ENCODE assay signal across 10 mouse cellular contexts in genomic region chr5:43663531-43663930, GRCm38 (mm10). TPM values are rescaled to one million over a fixed set of nuclear protein-coding genes. Genes with fewer than 3 reads are reported as not detected.
DNase-seq lines count a peak whose midpoint lies in the region; ATAC-seq and TF ChIP-seq lines count a peak whose summit lies in the region.
"Had no signal": no experiment of that assay in that cellular context is flagged by ENCODE, and none has a peak within 500 bp of the region (broad histone marks: within the 10 kb centered on the region; RNA-seq: fewer than 3 reads in every experiment).

No protein-coding gene starts in this region.

- H3K27ac ChIP-seq in heart, embryonic 16.5 days (ENCODE audit: low read length): peak overlapping the region; percentile 59; the same call in 1 of the 2 replicates
- H3K27ac ChIP-seq in limb, embryonic 10.5 days: peak overlapping the region; percentile 91
- H3K27ac ChIP-seq in neural tube, embryonic 14.5 days (ENCODE audit: low read depth, low read length): no peak overlapping the region

- intact Hi-C loops in left cerebral cortex, postnatal 14 days (cut with DNase I): no loop called here

- no peak for TF ChIP-seq POLR2A in lung, adult 2 months (IDR thresholded peaks at IDR 0.05; ENCODE audit: borderline replicate concordance, extremely low read depth, low read depth, low read length)

- no peak for ATAC-seq in heart, embryonic 16.5 days (replicated peaks; ENCODE audit: extremely low read depth, insufficient read depth, low FRiP score)
- ATAC-seq in neural tube, embryonic 14.5 days (ENCODE audit: low read depth): no peak

- H3K9ac ChIP-seq in heart, embryonic 16.5 days (ENCODE audit: low read length): peak overlapping the region; percentile 64
- 0 out of 2 replicates have a peak overlapping the region, but pooled peaks have one; percentile 32 for H3K9ac ChIP-seq in neural tube, embryonic 14.5 days (replicated peaks; ENCODE audit: low read depth, low read length)

- H3K9me3 ChIP-seq in heart, embryonic 16.5 days (replicated peaks; ENCODE audit: control insufficient read depth, low read length): no peaks in the 10 kb centered on the region
- H3K9me3 ChIP-seq in limb, embryonic 10.5 days (replicated peaks): no peaks in the 10 kb centered on the region
- no peaks in the 10 kb centered on the region for H3K9me3 ChIP-seq in neural tube, embryonic 14.5 days (ENCODE audit: control insufficient read depth, low read length)

- peak overlapping the region; percentile 59 for H3K4me2 ChIP-seq in heart, embryonic 16.5 days (ENCODE audit: low read depth, low read length)
- H3K4me2 ChIP-seq in neural tube, embryonic 14.5 days (ENCODE audit: low read depth, low read length): peak overlapping the region; percentile 55; the same call in 1 of the 2 replicates

- 30% methylated on average over 6 of the region's 6 CpGs for WGBS in lung, adult 2 months
- WGBS in heart, embryonic 16.5 days: 50% methylated on average over 6 of the region's 6 CpGs
- WGBS in limb, embryonic 10.5 days: 69% methylated on average over 6 of the region's 6 CpGs
- WGBS in neural tube, embryonic 14.5 days: 62% methylated on average over 6 of the region's 6 CpGs

- H3K27me3 ChIP-seq in heart, embryonic 16.5 days (ENCODE audit: control insufficient read depth, insufficient read depth, low read length): no peaks in the 10 kb centered on the region
- no peaks in the 10 kb centered on the region for H3K27me3 ChIP-seq in limb, embryonic 10.5 days (ENCODE audit: low read depth, poor library complexity, severe bottlenecking)
- no peaks in the 10 kb centered on the region for H3K27me3 ChIP-seq in neural tube, embryonic 14.5 days (ENCODE audit: control insufficient read depth, insufficient read depth, low read length)

- DNase-seq in lung, adult 2 months: no peak
- no peak for DNase-seq in lung, adult 18-20 months
- no peak for DNase-seq in limb, embryonic 10.5 days (ENCODE audit: low spot score)
- no peak for DNase-seq in left cerebral cortex, postnatal 14 days (ENCODE audit: low spot score in 2 of 2)
- DNase-seq in spleen, postnatal 4 days (ENCODE audit: low spot score in 2 of 2): no peak
- DNase-seq in natural killer cell, adult 2 months (ENCODE audit: low spot score in 2 of 2): no peak
- DNase-seq: cerebellum, adult 11-12 months; layer of hippocampus, postnatal 36 days had no signal

- H3K36me3 ChIP-seq in heart, embryonic 16.5 days (ENCODE audit: control insufficient read depth, insufficient read depth): 0 out of 2 replicates have a peak, but pooled peaks cover 2% of the 10 kb centered on the region
- H3K36me3 ChIP-seq in limb, embryonic 10.5 days: no peaks in the 10 kb centered on the region
- no peaks in the 10 kb centered on the region for H3K36me3 ChIP-seq in neural tube, embryonic 14.5 days (ENCODE audit: control insufficient read depth, insufficient read depth, low read length)

- H3K4me1 ChIP-seq in lung, adult 2 months (ENCODE audit: control insufficient read depth, insufficient read depth, low read length): peaks cover 7% of the 10 kb centered on the region
- H3K4me1 ChIP-seq in heart, embryonic 16.5 days (ENCODE audit: control insufficient read depth, insufficient read depth, low read length): peaks cover 15% of the 10 kb centered on the region
- H3K4me1 ChIP-seq in limb, embryonic 10.5 days: peaks cover 37% of the 10 kb centered on the region
- H3K4me1 ChIP-seq in neural tube, embryonic 14.5 days (ENCODE audit: control insufficient read depth, insufficient read depth, low read length): peaks cover 16% of the 10 kb centered on the region; the same call in 1 of the 2 replicates

- peak overlapping the region; percentile 32 for H3K4me3 ChIP-seq in lung, adult 2 months (replicated peaks; ENCODE audit: extremely low read depth, low read depth, low read length)
- H3K4me3 ChIP-seq in heart, embryonic 16.5 days (ENCODE audit: low read length): peak overlapping the region; percentile 42
- peak overlapping the region; percentile 54; the same call in 1 of the 2 replicates for H3K4me3 ChIP-seq in limb, embryonic 10.5 days
- no peak overlapping the region for H3K4me3 ChIP-seq in neural tube, embryonic 14.5 days (ENCODE audit: low read depth, low read length)

- TF ChIP-seq CTCF in lung, adult 2 months (IDR thresholded peaks at IDR 0.05; ENCODE audit: insufficient read depth, low read length): no peak

RNA-seq across cellular contexts. Expression of gene Cc2d2a, which starts 1.4 kb away (rescaled TPM):
- polyA plus RNA-seq in lung, adult 2 months (2012; rRNA removed): 4.0 and 6.3 TPM in 2 replicates
- polyA plus RNA-seq in heart, embryonic 16.5 days (2015; fragmentation: Nextera tagmentation; extraction: Ambion mirVana): 7.5 and 8.6 TPM in 2 replicates
- polyA plus RNA-seq in limb, embryonic 10.5 days (2016; fragmentation: Nextera tagmentation; extraction: Ambion mirVana): 8.1 and 8.7 TPM in 2 replicates
- 7.2 and 8.6 TPM in 2 replicates for polyA plus RNA-seq in neural tube, embryonic 14.5 days (2014; fragmentation: Nextera tagmentation; extraction: Ambion mirVana)
- 10 to 100 TPM; 12.2 to 12.8 TPM for total RNA-seq in left cerebral cortex, postnatal 14 days (2021)
